Mouse (Mus musculus) liver, embryonic 14.5 days (tissue): Measurements from ENCODE around the gene Car10.

ENCODE experiments used
- CTCF ChIP-seq: IDR thresholded peaks from 2 replicates; pipeline ENCODE4 v1.5.1; 2016; ENCODE audit warnings: antibody characterized with exemption, low read depth, control low read depth
- EP300 ChIP-seq: IDR thresholded peaks from 2 replicates; pipeline ENCODE4 v1.6.1; 2016; ENCODE audit warnings: antibody characterized with exemption, low read depth

GRCm38 (mm10) chr11:93503469-93503868, 405.6 kb downstream of the Car10 start:
- peak; percentile 61 for TF ChIP-seq CTCF
- TF ChIP-seq EP300, result no peak
